Mouse (Mus musculus) lung, postnatal 4 days (tissue): ENCODE results near the gene Vcl.

Experiments used
- DNase-seq, 2 experiments: peaks; one replicate each; pipeline ENCODE4 v3.0.0; 2021

Gene Vcl

DNA sequence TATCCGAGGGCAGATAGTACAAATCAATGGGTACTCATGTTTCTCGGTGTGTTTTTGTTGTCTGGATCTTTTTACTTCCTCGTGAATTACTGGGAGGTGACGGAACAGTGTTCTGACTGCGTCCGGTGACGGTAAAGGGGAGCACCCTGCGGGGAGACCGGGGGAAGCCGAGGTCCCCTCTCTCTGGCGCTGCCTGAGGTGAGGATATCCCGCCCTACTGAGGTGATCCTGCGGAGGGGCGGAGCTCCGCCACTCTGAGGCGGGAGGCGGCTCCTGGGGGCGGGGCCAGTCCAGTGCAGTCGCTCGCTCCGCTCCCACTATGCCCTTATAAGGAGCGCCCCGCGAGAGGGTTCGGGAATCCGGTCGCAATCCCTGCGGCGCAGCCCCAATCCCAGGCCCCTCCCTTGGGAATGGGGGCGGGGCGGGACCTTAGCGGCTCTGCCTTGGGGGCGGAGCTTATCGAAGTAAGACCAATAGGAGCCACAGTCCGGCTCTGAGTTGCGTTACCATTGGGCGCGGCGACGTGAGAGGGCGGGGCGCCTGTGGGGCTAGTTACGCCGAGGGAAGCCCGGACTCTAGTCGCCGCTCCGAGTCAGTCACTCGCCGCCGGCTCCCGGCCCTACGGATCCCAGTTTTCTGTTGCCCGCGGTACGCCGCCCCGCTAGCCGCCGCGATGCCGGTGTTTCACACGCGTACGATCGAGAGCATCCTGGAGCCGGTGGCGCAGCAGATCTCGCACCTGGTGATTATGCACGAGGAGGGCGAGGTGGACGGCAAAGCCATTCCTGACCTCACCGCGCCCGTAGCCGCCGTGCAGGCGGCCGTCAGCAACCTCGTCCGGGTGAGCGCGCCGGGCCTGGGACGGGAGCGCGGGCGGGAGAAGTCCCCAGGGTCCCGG lies at the start of gene Vcl:
Gene Vcl (plus strand): TSS at position 551 of the 898 bp plus-strand sequence.
- DNase-seq, result peak; percentile 99 to 100

DNA sequence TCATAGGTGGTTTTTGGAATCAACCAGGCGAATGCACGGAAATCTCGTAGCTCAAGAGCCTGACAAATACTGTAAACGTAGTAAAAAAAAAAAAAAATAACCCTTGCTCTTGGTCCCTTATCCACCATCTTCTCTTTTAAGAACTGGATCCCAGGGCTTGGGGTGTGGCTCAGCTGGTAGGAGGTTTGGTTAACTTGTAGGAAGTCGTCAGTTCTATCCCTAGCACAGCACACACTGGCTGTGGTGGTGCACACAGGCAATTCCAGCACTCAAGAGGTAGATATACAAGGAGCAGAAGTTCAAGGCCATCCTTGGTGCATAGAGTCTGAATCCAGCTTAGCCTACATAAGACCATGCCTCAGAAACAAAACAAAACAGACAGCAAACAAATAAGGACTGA lies 44.5 kb upstream of the Vcl start:
- DNase-seq, result no peak

- DNase-seq, result peak; percentile 61 to 69
Measured at GRCm38 (mm10) chr14:20885091-20885888, 43.9 kb upstream of the Vcl start.

GRCm38 (mm10) chr14:20886266-20886665 lies 42.9 kb upstream of the Vcl start:
- peak; percentile 61 to 71 for DNase-seq

- no peak for DNase-seq
Measured at GRCm38 (mm10) chr14:20887541-20888085, 41.6 kb upstream of the Vcl start.

DNA sequence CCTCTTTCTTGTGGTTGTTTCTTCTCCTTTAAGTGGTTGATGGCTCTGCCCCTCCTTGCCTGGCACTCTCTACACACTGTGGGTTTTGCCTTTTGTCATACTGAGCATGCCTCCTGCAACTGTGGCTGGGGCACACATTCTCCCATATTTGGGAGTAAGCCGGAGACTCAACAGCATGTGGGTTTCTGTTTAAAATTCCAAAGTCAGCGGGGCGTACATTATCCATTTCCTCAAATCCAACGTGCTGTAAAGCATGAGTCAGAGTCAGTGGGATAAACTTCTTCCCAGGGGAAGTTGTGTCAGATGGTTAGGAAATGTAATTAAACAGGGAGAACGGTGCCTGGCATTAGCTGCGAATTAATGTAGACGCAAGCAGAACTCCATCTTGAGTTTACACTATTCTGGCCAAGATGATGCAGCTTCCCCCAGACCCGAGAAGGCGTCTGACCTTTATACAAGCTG lies 37.2 kb upstream of the Vcl start:
- DNase-seq, result peak; percentile 66 to 73

DNA sequence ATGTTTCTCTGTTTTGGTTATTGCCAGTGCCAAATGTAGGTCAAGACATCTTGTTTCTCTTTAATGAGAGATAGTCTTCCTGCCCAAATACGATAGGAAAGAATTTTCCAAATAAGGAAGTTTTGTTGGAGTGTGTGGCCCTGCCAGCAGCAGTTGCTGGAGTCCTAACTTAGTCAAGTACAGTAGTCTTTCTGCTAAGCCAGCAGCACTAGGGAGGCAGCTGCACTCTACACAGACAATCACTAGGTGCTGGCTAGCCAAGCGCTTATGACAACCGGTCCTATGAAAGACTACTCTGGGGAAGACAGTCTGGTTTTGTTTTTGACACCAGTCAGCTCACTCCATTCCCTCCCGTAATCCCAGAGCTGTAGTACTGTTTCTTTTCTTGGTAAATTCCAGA lies 35.4 kb upstream of the Vcl start:
- DNase-seq, result peak; percentile 40 to 53

DNA sequence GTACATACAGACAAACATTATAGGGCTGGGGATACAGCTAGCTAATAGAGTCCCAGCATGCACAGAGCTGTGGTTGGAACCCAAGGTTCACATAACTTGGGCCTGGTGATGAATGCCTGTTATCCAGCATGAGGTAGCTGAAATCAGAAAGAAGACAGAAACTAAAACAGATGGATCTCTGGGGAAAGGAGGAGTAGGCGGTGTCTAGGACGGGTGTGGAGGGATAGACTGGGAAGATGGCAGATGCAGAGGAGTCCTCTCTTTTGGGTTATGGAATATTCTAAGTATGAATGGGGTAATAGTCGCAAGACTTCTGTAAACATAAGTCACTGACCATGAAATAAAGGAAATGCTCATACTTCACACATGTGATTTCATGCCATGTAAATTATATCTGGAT lies 27.9 kb upstream of the Vcl start:
- DNase-seq, result no peak

GRCm38 (mm10) chr14:20903137-20903536 lies 26.1 kb upstream of the Vcl start:
- DNase-seq, result no peak

DNA sequence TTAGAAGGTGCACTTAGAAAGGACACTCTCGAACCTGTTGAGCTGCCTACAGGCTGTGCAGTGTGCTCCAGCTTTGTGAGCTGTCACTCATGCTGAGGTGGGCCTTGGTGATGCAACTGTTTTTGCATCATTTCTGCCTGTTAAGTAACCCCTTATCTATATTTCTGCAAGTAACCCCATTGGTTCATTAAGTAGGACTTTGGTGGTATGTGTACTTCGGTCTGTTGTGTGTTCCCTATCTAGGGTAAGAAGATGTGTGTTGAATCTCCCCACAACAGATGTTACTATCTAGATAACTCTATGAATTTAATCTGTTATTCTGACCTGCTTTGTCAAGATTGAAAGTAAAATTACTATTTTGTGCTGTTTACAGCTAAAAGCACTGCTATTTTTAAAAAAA lies 17.4 kb upstream of the Vcl start:
- DNase-seq, result no peak

- DNase-seq, result no peak
Measured at GRCm38 (mm10) chr14:20914415-20914814, 14.8 kb upstream of the Vcl start.

GRCm38 (mm10) chr14:20916625-20917612 lies 12.3 kb upstream of the Vcl start:
- no peak for DNase-seq

GRCm38 (mm10) chr14:20924071-20924789 lies 5.0 kb upstream of the Vcl start:
- DNase-seq, result no peak

- DNase-seq, result no peak
Measured at GRCm38 (mm10) chr14:20927470-20928307, 1.5 kb upstream of the Vcl start.

DNA sequence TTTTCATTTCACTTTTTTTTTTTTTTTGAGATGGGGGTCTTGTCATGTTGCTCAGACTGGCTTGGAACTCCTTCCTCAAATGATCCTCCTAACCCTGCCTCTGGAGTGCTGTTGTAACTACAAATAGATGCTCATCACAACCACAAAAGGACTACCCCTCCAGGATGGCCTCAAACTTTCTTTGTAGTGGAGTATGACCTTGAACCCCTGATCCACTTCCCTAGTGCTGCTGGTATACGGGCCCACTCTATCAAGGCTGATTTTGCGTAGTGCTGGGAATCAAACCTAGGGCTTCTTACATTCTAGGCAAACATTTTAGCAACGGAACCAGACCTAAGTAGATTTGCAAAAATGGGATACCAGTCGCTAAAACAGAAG lies 901 bp upstream of the Vcl start:
- DNase-seq, result peak in 1 of 2 experiments; percentile 11

- peak; percentile 42 to 51 for DNase-seq
Measured at GRCm38 (mm10) chr14:20929814-20930434, 726 bp downstream of the Vcl start.

DNA sequence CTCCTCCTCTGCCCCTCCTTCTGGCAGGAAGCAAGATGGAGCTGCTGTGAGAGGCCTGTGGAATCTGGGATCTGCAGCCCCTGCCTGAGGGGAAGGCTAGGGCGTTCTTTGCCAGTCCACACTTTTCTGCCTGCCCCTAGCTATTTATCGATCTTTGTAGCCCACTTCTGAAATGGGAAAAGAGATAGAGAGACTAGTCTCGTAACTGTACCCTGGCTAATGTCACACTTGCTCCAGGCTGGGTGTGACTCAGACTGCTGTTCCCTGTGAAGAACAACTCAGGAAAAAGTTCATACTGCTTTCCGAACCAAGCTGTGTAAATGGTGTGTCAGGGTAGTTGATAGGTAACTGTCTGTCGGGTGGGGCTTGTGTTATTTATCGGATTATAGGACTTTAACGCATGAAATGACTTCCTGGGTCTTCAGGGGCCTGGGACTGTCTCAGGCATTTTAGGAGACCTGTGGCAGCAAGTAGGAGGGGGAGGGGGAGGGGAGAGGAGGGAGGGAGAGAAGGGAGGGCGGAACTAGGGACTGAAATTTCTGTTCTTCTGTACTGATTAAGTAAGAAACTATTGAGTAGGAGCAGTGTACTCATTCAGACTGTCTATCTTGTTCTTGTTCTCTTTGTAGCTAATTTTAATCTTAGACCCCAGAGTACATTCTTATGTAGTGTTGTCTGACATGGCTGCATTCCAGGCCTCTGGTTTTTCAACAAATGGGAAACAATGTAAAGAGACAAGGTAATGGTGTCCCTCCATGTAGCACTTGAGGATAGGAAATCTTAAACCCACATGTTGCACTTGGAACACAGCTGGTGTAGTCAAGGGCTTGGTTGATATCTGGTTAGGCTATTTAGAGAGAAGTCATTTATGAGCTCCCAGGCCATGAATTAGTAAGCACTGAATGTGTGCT lies 1.5 kb downstream of the Vcl start:
- peak; percentile 31 to 34 for DNase-seq

DNA sequence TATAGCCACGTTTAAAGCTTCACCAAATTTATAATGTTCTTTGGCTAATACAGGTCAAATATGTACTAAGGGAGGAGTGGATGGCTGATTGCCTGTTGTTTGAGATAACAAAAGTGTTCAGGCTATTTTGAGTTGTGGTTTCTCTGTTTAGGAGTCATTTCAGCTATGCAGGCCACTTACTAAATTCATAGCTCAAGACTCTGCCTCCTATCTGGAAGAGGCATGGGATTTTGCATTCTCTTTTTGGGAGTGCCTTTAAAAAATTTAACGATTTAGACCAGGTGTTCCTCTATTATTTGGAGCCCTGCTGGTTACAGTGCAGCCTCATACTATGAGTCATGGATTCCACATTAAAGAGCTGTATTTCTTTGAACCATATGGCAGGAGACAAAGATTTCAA lies 9.2 kb downstream of the Vcl start:
- no peak for DNase-seq

DNA sequence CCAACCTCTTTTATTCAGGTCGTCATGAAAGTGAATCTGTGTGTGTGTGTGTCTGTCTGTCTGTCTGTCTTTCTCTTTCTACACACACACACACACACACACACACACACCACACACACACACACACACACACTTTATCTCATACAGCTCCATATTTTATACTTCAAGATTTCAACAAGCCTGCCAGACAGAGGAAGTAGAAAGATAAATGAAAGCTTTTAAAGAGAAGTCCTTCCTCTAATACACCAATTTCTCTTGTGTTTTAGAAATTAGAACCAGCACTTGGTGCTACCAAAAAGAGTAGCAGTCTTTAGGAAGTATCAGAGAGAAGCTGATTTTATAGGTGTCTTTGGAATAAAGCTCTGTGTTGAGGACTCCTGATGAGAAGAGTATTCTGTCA lies 9.7 kb downstream of the Vcl start:
- DNase-seq, result no peak
